Mouse (Mus musculus): ENCODE data around the gene Csnk1d. TPM values are rescaled to one million over a fixed set of nuclear protein-coding genes. Genes with fewer than 3 reads are reported as not detected.

Csnk1d gene
- polyA plus RNA-seq, 1 experiment from 2014 or later = 71.3 TPM

DNA sequence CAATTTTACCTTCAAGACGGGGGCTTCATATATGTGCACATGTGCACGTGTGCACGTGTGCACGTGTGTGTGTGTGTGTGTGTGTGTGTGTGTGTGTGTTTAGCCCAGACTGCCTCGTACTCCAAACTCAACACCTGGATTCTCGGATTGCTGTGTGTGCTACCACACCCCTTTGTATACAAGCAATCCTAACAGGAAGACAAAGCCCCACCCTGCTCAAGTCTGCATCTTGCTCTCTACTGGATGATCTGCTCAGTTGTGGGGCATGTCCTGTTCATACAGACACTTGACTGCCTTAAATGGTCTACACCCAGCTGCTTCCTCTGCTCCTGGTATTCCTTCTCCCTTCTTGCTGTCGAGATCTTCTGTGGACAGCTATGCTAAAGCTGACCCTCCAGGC, 45.9 kb downstream of the Csnk1d start:
- Histone ChIP-seq H3K27ac (ENCODE audit: low read depth, low read length) (no peak overlapping the region), H3K36me3 (ENCODE audit: control insufficient read depth, insufficient read depth, low read length) (no peaks in the 10 kb centered on the region), H3K4me2 (no peak overlapping the region), H3K9ac (ENCODE audit: low read length) (no peak overlapping the region), H3K4me1 (ENCODE audit: control insufficient read depth, insufficient read depth, low read length) (peaks cover 12% of the 10 kb centered on the region), H3K27me3 (ENCODE audit: control insufficient read depth, insufficient read depth, low read length) (peaks cover 3% of the 10 kb centered on the region; the same call in 1 of the 2 replicates), H3K4me3 (ENCODE audit: low read depth, low read length) (no peak overlapping the region), H3K9me3 (ENCODE audit: control insufficient read depth, low read length) (no peaks in the 10 kb centered on the region)
- WGBS = 85% methylated on average over 7 of the region's 7 CpGs
- ATAC-seq (ENCODE audit: low FRiP score) = no peak
- peak; percentile 71 for DNase-seq (ENCODE audit: low spot score, missing footprints)

GRCm38 (mm10) chr11:120940959-120941358, 50.2 kb downstream of the Csnk1d start:
- DNase-seq (ENCODE audit: low spot score, missing footprints) (no peak), ATAC-seq (ENCODE audit: low FRiP score) (no peak)
- Histone ChIP-seq H3K27me3 (ENCODE audit: control insufficient read depth, insufficient read depth, low read length) (no peaks in the 10 kb centered on the region), H3K27ac (ENCODE audit: low read depth, low read length) (no peak overlapping the region), H3K9ac (ENCODE audit: low read length) (no peak overlapping the region), H3K9me3 (ENCODE audit: control insufficient read depth, low read length) (no peaks in the 10 kb centered on the region), H3K4me3 (ENCODE audit: low read depth, low read length) (no peak overlapping the region), H3K4me1 (ENCODE audit: control insufficient read depth, insufficient read depth, low read length) (no peaks in the 10 kb centered on the region), H3K36me3 (ENCODE audit: control insufficient read depth, insufficient read depth, low read length) (no peaks in the 10 kb centered on the region), H3K4me2 (no peak overlapping the region)
- 91% methylated on average over 6 of the region's 6 CpGs for WGBS

GRCm38 (mm10) chr11:120939712-120940341, 51.3 kb downstream of the Csnk1d start:
- DNase-seq (ENCODE audit: low spot score, missing footprints) = no peak
- no peak overlapping the region for H3K9ac ChIP-seq (ENCODE audit: low read length)
- no peaks in the 10 kb centered on the region for H3K27me3 ChIP-seq (ENCODE audit: control insufficient read depth, insufficient read depth, low read length)
- no peaks in the 10 kb centered on the region for H3K4me1 ChIP-seq (ENCODE audit: control insufficient read depth, insufficient read depth, low read length)
- WGBS = 71% methylated on average over 6 of the region's 6 CpGs
- no peak for ATAC-seq (ENCODE audit: low FRiP score)
- no peaks in the 10 kb centered on the region for H3K36me3 ChIP-seq (ENCODE audit: control insufficient read depth, insufficient read depth, low read length)
- no peak overlapping the region for H3K27ac ChIP-seq (ENCODE audit: low read depth, low read length)
- H3K9me3 ChIP-seq (ENCODE audit: control insufficient read depth, low read length) = no peaks in the 10 kb centered on the region
- H3K4me2 ChIP-seq = no peak overlapping the region
- no peak overlapping the region for H3K4me3 ChIP-seq (ENCODE audit: low read depth, low read length)

GRCm38 (mm10) chr11:120938795-120939194, 52.3 kb downstream of the Csnk1d start:
- ATAC-seq (ENCODE audit: low FRiP score) = no peak
- H3K9ac ChIP-seq (ENCODE audit: low read length) = no peak overlapping the region
- H3K27me3 ChIP-seq (ENCODE audit: control insufficient read depth, insufficient read depth, low read length) = no peaks in the 10 kb centered on the region
- H3K36me3 ChIP-seq (ENCODE audit: control insufficient read depth, insufficient read depth, low read length) = no peaks in the 10 kb centered on the region
- no peaks in the 10 kb centered on the region for H3K4me1 ChIP-seq (ENCODE audit: control insufficient read depth, insufficient read depth, low read length)
- no peak overlapping the region for H3K4me3 ChIP-seq (ENCODE audit: low read depth, low read length)
- no peaks in the 10 kb centered on the region for H3K9me3 ChIP-seq (ENCODE audit: control insufficient read depth, low read length)
- WGBS = 57% methylated on average over 4 of the region's 4 CpGs
- no peak for DNase-seq (ENCODE audit: low spot score, missing footprints)
- no peak overlapping the region for H3K27ac ChIP-seq (ENCODE audit: low read depth, low read length)
- H3K4me2 ChIP-seq = no peak overlapping the region

DNA sequence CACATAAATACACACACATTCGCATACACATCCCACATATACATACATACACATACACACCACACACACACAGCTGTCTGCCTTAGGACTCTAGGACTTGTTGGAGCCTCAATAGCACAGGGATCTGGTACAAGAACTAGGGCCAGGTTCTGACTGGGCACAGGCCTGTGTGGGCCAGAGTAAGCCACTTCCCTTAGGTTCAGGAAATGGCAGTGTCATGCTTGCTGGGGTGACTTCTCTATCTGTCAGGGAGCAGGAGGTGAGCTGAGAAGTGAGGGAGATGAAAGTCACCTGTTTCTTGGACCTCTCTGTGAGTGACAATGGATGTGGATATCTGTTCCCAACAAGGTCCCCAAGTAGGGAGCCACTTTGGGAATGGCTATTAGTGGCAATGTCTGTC, 53.2 kb downstream of the Csnk1d start:
- no peak overlapping the region for H3K4me3 ChIP-seq (ENCODE audit: low read depth, low read length)
- ATAC-seq (ENCODE audit: low FRiP score) (no peak), DNase-seq (ENCODE audit: low spot score, missing footprints) (no peak)
- WGBS = 94% methylated on average over 1 of the region's 1 CpGs
- H3K9ac ChIP-seq (ENCODE audit: low read length) = no peak overlapping the region
- H3K36me3 ChIP-seq (ENCODE audit: control insufficient read depth, insufficient read depth, low read length) = no peaks in the 10 kb centered on the region
- H3K9me3 ChIP-seq (ENCODE audit: control insufficient read depth, low read length) = no peaks in the 10 kb centered on the region
- peaks cover 2% of the 10 kb centered on the region for H3K4me1 ChIP-seq (ENCODE audit: control insufficient read depth, insufficient read depth, low read length)
- H3K27me3 ChIP-seq (ENCODE audit: control insufficient read depth, insufficient read depth, low read length) = no peaks in the 10 kb centered on the region
- H3K27ac ChIP-seq (ENCODE audit: low read depth, low read length) = no peak overlapping the region
- H3K4me2 ChIP-seq = no peak overlapping the region

- Histone ChIP-seq H3K9ac (ENCODE audit: low read length) (peak within 1 kb of the TSS; percentile 86), H3K36me3 (ENCODE audit: control insufficient read depth, insufficient read depth, low read length) (0 out of 2 replicates have a peak, but pooled peaks cover 2% of the 10 kb centered on the region), H3K27me3 (ENCODE audit: control insufficient read depth, insufficient read depth, low read length) (no peaks in the 10 kb centered on the region), H3K9me3 (ENCODE audit: control insufficient read depth, low read length) (no peaks in the 10 kb centered on the region), H3K27ac (ENCODE audit: low read depth, low read length) (no peak within 1 kb of the TSS; the same call in 1 of the 2 replicates), H3K4me3 (ENCODE audit: low read depth, low read length) (peak within 1 kb of the TSS; percentile 63), H3K4me2 (peak within 1 kb of the TSS; percentile 71), H3K4me1 (ENCODE audit: control insufficient read depth, insufficient read depth, low read length) (peaks cover 7% of the 10 kb centered on the region)
- WGBS = 8% methylated on average over 44 of the region's 44 CpGs
- ATAC-seq (ENCODE audit: low FRiP score) = peak; percentile 89
- DNase-seq (ENCODE audit: low spot score, missing footprints) = peak; percentile 99
Observed at GRCm38 (mm10) chr11:120932564-120933398, 58.3 kb downstream of the Csnk1d start, which contains the start of gene Ccdc57. Gene Ccdc57, minus strand, starts transcription at chr11:120932872.

DNA sequence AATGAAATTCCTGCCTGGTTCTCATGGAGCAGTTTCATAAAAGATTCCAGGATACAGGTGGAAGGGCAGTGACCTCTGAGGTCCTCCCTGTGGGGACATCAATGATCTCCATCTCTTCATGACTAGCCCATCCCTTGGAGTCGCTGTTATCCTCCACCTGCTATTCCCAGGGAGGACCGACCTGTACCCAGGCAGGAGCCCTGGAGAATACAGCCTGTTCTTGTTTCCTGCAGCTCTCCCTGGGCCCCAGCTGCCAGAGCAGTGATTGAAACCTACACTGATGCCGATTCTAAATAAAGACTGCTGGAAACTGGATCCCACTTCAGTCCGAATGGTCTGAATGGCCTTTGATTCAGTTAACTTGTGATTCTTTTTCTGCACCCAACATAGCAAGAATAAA, 59.7 kb downstream of the Csnk1d start:
- no peak for DNase-seq (ENCODE audit: low spot score, missing footprints)
- 95% methylated on average over 4 of the region's 4 CpGs for WGBS
- H3K4me1 ChIP-seq (ENCODE audit: control insufficient read depth, insufficient read depth, low read length) = peaks cover 7% of the 10 kb centered on the region
- H3K27ac ChIP-seq (ENCODE audit: low read depth, low read length) = no peak overlapping the region
- no peaks in the 10 kb centered on the region for H3K9me3 ChIP-seq (ENCODE audit: control insufficient read depth, low read length)
- no peaks in the 10 kb centered on the region for H3K27me3 ChIP-seq (ENCODE audit: control insufficient read depth, insufficient read depth, low read length)
- ATAC-seq (ENCODE audit: low FRiP score) = no peak
- no peak overlapping the region for H3K4me2 ChIP-seq
- 0 out of 2 replicates have a peak, but pooled peaks cover 2% of the 10 kb centered on the region for H3K36me3 ChIP-seq (ENCODE audit: control insufficient read depth, insufficient read depth, low read length)
- no peak overlapping the region for H3K9ac ChIP-seq (ENCODE audit: low read length)
- H3K4me3 ChIP-seq (ENCODE audit: low read depth, low read length) = no peak overlapping the region

- WGBS = 94% methylated on average over 4 of the region's 4 CpGs
- no peak overlapping the region for H3K4me2 ChIP-seq
- H3K27me3 ChIP-seq (ENCODE audit: control insufficient read depth, insufficient read depth, low read length) = no peaks in the 10 kb centered on the region
Observed at GRCm38 (mm10) chr11:120928468-120928867, 62.7 kb downstream of the Csnk1d start.

DNA sequence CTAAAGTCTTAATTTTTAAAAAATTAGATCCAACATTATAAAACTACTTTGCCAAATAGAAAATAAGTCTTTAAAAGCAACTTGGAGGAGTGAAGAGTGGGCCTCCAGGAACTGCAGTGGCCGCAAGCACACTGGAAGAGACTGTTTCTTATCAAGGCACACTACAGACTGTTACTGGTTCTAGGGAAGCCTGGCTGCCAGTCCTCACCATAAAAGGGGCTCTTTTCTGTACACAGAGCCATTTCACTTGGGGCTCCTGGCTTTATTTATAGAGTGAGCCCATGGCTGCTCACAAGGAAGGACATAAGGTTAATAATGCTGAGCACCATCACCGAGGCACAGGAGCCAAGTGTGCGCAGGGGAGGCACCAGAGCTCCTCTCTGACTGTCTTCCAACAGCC, 68.6 kb downstream of the Csnk1d start:
- 91% methylated on average over 3 of the region's 3 CpGs for WGBS
- H3K36me3 ChIP-seq (ENCODE audit: control insufficient read depth, insufficient read depth, low read length) = no peaks in the 10 kb centered on the region; the same call in 1 of the 2 replicates
- no peak for ATAC-seq (ENCODE audit: low FRiP score)

More at GRCm38 (mm10) chr11:120928468-120928867, 62.7 kb downstream of the Csnk1d start:
- H3K9ac ChIP-seq (ENCODE audit: low read length) = no peak overlapping the region; the same call in 1 of the 2 replicates
- H3K9me3 ChIP-seq (ENCODE audit: control insufficient read depth, low read length) = no peaks in the 10 kb centered on the region
- ATAC-seq (ENCODE audit: low FRiP score) = no peak
- DNase-seq (ENCODE audit: low spot score, missing footprints) = no peak
- H3K27ac ChIP-seq (ENCODE audit: low read depth, low read length) = no peak overlapping the region
- no peak overlapping the region for H3K4me3 ChIP-seq (ENCODE audit: low read depth, low read length)
- H3K36me3 ChIP-seq (ENCODE audit: control insufficient read depth, insufficient read depth, low read length) = 0 out of 2 replicates have a peak, but pooled peaks cover 2% of the 10 kb centered on the region
- peaks cover 7% of the 10 kb centered on the region for H3K4me1 ChIP-seq (ENCODE audit: control insufficient read depth, insufficient read depth, low read length)

More for the DNA sequence above, 68.6 kb downstream of the Csnk1d start:
- Histone ChIP-seq H3K4me2 (no peak overlapping the region), H3K9ac (ENCODE audit: low read length) (no peak overlapping the region), H3K9me3 (ENCODE audit: control insufficient read depth, low read length) (no peaks in the 10 kb centered on the region), H3K27me3 (ENCODE audit: control insufficient read depth, insufficient read depth, low read length) (no peaks in the 10 kb centered on the region), H3K27ac (ENCODE audit: low read depth, low read length) (no peak overlapping the region), H3K4me3 (ENCODE audit: low read depth, low read length) (no peak overlapping the region), H3K4me1 (ENCODE audit: control insufficient read depth, insufficient read depth, low read length) (no peaks in the 10 kb centered on the region)
- no peak for DNase-seq (ENCODE audit: low spot score, missing footprints)
